Mouse (Mus musculus) kidney, postnatal 25 days (tissue): Measurements from ENCODE around the gene Tarbp1.
"Not testable (repeated sequence)": the region's sequence is repeated elsewhere in the genome, so short reads cannot be mapped to it uniquely, and the experiment has no call there.

Source experiments
- DNase-seq, 2 experiments: peaks; one replicate each; pipeline ENCODE4 v3.0.0; 2021; ENCODE audit warnings: mixed read lengths in 2 of 2

Gene Tarbp1

GRCm38 (mm10) chr8:126405030-126405429 lies 69.8 kb downstream of the Tarbp1 start:
- no peak for DNase-seq

GRCm38 (mm10) chr8:126404550-126404949 lies 70.3 kb downstream of the Tarbp1 start:
- DNase-seq: not testable (repeated sequence)

DNA sequence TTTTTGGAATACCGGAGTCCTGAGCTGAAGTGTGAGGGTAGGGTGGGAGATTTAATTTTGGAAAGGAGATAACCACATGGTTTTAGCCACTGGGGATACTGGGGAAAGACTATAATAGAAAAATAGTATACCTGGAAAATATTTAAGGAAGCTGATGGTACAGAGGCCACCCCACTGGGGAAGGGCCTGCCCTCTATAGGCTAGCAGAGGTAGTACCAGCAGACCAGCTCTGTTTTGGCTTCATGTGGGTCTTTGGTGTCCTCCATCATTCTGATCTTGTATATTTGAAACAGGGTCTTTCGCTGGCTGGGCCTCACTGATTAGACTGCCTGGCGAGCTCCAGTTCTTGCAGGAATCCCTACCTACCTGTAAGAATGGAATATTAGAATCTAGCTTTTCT lies 76.5 kb downstream of the Tarbp1 start:
- DNase-seq: no peak

DNA sequence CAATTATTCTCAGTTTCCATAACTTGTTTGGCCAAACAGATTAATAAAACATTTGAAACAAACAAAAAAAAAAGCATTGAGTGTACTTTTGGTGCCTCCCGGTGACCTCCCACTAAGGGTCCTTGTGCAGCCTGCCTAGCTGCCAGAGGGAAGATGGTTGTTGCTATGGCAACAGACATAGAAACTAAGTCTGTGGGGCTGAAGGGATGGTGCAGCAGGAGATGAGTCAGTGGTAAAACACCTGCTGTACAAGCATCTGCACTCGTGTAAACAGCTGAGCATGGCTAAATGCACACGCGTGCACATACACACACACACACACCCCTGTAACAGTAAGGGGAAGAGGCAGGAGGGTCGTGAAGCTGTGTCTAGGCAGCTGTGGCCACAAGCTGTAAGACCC lies 78.9 kb downstream of the Tarbp1 start:
- DNase-seq: no peak

GRCm38 (mm10) chr8:126395386-126395785 lies 79.5 kb downstream of the Tarbp1 start:
- no peak for DNase-seq

DNA sequence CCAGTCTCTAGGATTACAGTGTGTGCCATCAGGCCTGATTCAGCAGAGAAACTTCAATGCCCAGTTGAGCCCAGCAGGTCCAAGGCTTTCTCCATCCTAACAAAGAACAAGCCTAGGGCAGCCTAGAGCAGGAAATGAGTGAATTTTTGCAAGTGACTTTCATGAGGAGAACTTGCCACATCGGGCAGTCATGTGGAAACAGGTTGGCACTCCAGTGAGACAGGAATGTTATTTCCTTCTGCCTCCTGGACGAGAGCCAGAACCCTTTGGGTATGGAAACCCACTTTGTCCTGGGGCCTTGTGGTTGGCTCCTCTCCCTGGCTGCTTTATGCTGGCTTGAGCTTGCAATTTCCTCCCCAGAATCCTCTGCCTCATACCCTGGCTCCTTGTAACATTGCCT lies 83.3 kb downstream of the Tarbp1 start:
- peak; percentile 77 for DNase-seq

DNA sequence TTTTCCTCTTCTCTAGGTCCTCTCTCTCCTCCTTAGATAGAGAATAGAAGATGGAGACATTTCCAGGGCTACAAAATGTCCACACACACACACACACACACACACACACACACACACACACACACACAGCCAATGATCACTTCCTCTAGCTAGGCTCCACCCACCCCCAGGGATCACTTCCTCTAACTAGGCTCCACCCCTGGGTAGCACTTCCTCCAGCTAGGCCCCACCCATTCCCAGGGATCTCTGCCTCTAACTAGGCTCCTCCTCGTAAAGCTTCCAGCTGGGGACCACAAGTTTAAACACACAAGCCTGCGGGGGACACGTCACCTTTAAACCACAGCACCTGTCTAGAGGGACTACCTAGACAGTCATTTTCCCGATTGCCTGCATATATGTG lies 87.3 kb downstream of the Tarbp1 start:
- DNase-seq: no peak

GRCm38 (mm10) chr8:126382749-126383148 lies 92.1 kb downstream of the Tarbp1 start:
- DNase-seq: peak; percentile 54 to 60

DNA sequence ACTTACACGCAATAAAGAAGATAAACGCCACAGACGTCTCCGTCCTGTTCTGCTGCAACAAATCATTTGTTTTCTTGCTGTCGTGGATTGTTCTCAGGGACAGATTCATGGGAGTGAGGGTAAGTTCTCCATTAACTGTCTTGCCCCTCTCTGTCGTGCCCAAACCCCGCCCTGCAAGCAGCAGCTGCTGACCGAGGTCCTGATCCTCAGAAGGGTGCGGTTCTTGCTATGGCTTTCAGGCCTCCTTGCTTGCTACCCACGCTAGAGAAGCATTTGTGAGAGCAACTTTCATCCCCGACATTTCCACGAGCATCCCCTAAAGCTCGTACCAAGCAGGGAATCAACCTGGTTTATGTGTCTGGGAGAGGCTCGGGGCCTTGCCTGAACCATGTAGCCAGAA lies 92.6 kb downstream of the Tarbp1 start:
- DNase-seq: no peak

- DNase-seq: no peak
Observed at GRCm38 (mm10) chr8:126381299-126381698, 93.6 kb downstream of the Tarbp1 start.

- peak in 1 of 2 experiments; percentile 32 for DNase-seq
Observed at GRCm38 (mm10) chr8:126380141-126380540, 94.7 kb downstream of the Tarbp1 start.

GRCm38 (mm10) chr8:126379580-126379979 lies 95.3 kb downstream of the Tarbp1 start:
- DNase-seq: no peak
